Mouse (Mus musculus): ENCODE data around the gene Myo5c. TPM values are rescaled to one million over a fixed set of nuclear protein-coding genes. Genes with fewer than 3 reads are reported as not detected.

The Myo5c gene
- total and polyA plus RNA-seq, 3 experiments = 0.15 to 0.22 TPM; not detected in 1

DNA sequence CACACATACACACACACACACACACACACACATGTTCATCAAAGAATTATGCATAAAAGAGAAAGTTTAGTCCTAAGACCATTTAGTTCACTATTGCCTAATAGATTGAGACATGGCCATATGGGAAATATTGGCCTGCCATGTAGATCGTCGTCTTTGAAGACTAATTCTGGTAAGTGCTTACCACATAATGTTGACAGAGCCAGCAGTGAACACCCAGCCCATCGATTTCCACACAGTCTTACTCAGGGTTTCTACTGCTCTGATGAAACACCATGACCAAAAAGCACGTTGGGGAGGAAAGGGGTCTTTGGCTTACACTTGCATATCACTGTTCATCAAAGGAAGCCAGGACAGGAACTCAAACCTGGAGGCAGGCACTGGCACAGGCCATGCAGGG, 110.6 kb downstream of the Myo5c start:
- Histone ChIP-seq H3K4me3 (ENCODE audit: low read depth, low read length) (no peak overlapping the region), H3K9me3 (replicated peaks) (no peaks in the 10 kb centered on the region), H3K36me3 (replicated peaks) (no peaks in the 10 kb centered on the region), H3K27me3 (ENCODE audit: insufficient read depth, low read length) (peaks cover 13% of the 10 kb centered on the region), H3K4me1 (ENCODE audit: insufficient read depth, low read depth, low read length) (no peaks in the 10 kb centered on the region)
- no peak for ATAC-seq (ENCODE audit: extremely low read depth, insufficient number of reproducible peaks, low FRiP score, poor library complexity, severe bottlenecking)
- DNase-seq (ENCODE audit: low spot score) = no peak
- no peak for TF ChIP-seq GATA2 (IDR thresholded peaks at IDR 0.05; ENCODE audit: borderline replicate concordance, low read depth, low read length)

DNA sequence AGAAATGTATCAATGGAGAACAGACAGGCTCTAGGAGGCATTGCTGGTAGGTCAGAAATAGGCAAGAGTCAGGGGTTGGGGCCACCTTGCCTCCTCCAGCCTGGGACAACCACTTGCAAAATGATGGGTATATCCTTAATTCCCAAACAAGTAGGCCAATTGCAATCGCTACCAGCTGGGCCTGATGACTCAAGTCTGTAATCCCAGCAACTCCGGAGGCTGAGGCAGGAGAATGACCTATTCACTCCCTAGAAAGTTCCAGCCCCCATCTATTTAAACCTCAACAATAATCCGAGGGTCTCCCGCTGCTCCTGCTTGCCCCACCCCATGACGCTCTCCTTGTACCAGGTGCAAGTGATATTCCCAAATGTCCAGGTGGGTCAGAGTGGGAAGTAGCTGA, 115.6 kb downstream of the Myo5c start, which contains the start of gene Bcl2l10:
Bcl2l10 (plus strand) TSS at position 301 of the 400 bp plus-strand sequence.
- Histone ChIP-seq H3K27me3 (ENCODE audit: insufficient read depth, low read length) (peaks cover 30% of the 10 kb centered on the region), H3K36me3 (replicated peaks) (no peaks in the 10 kb centered on the region), H3K4me1 (ENCODE audit: insufficient read depth, low read depth, low read length) (no peaks in the 10 kb centered on the region), H3K4me3 (ENCODE audit: low read depth, low read length) (no peak within 1 kb of the TSS), H3K9me3 (replicated peaks) (no peaks in the 10 kb centered on the region)
- ATAC-seq (ENCODE audit: extremely low read depth, insufficient number of reproducible peaks, low FRiP score, poor library complexity, severe bottlenecking) = no peak
- no peak for DNase-seq (ENCODE audit: low spot score)
- no peak for TF ChIP-seq TAL1 (conservative IDR thresholded peaks at IDR 0.05; ENCODE audit: low read depth, low read length)
- no peak for TF ChIP-seq CTCF (IDR thresholded peaks at IDR 0.05; ENCODE audit: low read depth, low read length)
- no peak for TF ChIP-seq GATA1 (IDR thresholded peaks at IDR 0.05; ENCODE audit: borderline replicate concordance, low read length)
- no peak for TF ChIP-seq POLR2AphosphoS5 (IDR thresholded peaks at IDR 0.05; ENCODE audit: insufficient replicate concordance, low read depth, low read length)
- no peak for TF ChIP-seq GATA2 (IDR thresholded peaks at IDR 0.05; ENCODE audit: borderline replicate concordance, low read depth, low read length)

DNA sequence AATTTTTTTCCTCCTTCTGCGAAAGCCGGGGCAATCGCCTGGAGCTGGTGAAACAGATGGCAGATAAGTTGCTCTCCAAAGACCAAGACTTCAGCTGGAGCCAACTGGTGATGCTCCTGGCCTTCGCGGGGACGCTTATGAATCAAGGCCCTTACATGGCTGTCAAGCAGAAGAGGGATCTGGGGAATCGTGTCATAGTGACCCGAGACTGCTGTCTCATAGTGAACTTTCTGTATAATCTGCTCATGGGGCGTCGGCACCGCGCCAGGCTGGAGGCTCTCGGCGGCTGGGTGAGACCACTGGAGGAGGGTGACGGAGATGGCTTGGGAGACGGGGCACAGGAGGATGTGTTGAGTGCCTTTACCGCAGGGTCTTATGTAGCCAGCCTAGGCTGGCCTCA, 116.2 kb downstream of the Myo5c start:
- Histone ChIP-seq H3K4me3 (ENCODE audit: low read depth, low read length) (no peak overlapping the region), H3K4me1 (ENCODE audit: insufficient read depth, low read depth, low read length) (no peaks in the 10 kb centered on the region), H3K36me3 (replicated peaks) (no peaks in the 10 kb centered on the region), H3K9me3 (replicated peaks) (no peaks in the 10 kb centered on the region), H3K27me3 (ENCODE audit: insufficient read depth, low read length) (peaks cover 30% of the 10 kb centered on the region)
- ATAC-seq (ENCODE audit: extremely low read depth, insufficient number of reproducible peaks, low FRiP score, poor library complexity, severe bottlenecking) (no peak), DNase-seq (ENCODE audit: low spot score) (no peak)
- no peak for TF ChIP-seq CTCF (IDR thresholded peaks at IDR 0.05; ENCODE audit: low read depth, low read length)
- TF ChIP-seq TAL1 (conservative IDR thresholded peaks at IDR 0.05; ENCODE audit: low read depth, low read length) = no peak

DNA sequence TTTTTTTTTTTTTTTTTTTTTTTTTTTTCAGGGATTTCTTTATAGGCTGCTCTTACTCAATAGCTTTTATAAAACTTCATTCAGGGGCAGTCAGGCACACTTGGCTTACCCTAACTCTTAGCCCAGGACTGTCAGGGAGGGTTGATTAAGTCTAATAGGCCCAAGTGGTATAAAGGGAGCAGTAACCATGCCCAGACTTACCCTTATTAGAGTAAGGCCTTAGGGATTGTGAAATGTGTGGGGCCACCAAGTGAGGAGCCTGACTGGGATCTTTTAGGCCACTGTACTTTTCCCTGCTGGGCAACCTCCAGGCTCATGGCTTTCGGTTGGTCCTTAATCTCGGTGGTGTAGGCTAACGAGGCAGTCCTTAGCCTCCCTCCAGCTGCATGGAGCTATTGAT, 116.8 kb downstream of the Myo5c start:
- no peak overlapping the region for H3K4me3 ChIP-seq (ENCODE audit: low read depth, low read length)
- TF ChIP-seq GATA1 (IDR thresholded peaks at IDR 0.05; ENCODE audit: borderline replicate concordance, low read length) = no peak
- TF ChIP-seq CTCF (IDR thresholded peaks at IDR 0.05; ENCODE audit: low read depth, low read length) = no peak
- no peak for TF ChIP-seq POLR2AphosphoS5 (IDR thresholded peaks at IDR 0.05; ENCODE audit: insufficient replicate concordance, low read depth, low read length)
- no peak for TF ChIP-seq GATA2 (IDR thresholded peaks at IDR 0.05; ENCODE audit: borderline replicate concordance, low read depth, low read length)
- TF ChIP-seq TAL1 (conservative IDR thresholded peaks at IDR 0.05; ENCODE audit: low read depth, low read length) = no peak
- ATAC-seq (ENCODE audit: extremely low read depth, insufficient number of reproducible peaks, low FRiP score, poor library complexity, severe bottlenecking) = no peak

DNA sequence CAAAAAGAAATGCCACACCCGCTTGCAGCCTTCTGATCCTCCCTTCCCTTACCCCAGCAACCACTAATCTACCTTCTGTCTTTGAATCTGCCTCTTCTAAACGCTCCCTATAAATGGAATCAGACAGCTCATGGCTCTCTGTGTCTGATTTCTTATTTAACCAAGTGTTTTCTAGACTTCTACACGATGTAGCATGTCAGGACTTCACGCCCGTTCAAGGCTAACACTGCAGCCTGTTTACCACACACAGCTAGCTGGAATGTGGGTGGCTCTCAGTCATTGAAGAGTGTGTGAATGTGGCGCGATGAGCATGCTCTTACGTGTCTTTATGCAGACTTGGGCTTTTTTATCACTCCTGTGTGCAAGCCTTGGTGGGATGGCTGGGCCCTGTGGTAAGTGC, 121.3 kb downstream of the Myo5c start:
- H3K4me1 ChIP-seq (ENCODE audit: insufficient read depth, low read depth, low read length) = no peaks in the 10 kb centered on the region
- DNase-seq (ENCODE audit: low spot score) (no peak), ATAC-seq (ENCODE audit: extremely low read depth, insufficient number of reproducible peaks, low FRiP score, poor library complexity, severe bottlenecking) (no peak)
- H3K27me3 ChIP-seq (ENCODE audit: insufficient read depth, low read length) = peaks cover 28% of the 10 kb centered on the region; the same call in 1 of the 2 replicates
- no peak overlapping the region for H3K4me3 ChIP-seq (ENCODE audit: low read depth, low read length)
- TF ChIP-seq GATA1 (IDR thresholded peaks at IDR 0.05; ENCODE audit: borderline replicate concordance, low read length) (no peak), TAL1 (conservative IDR thresholded peaks at IDR 0.05; ENCODE audit: low read depth, low read length) (no peak), GATA2 (IDR thresholded peaks at IDR 0.05; ENCODE audit: borderline replicate concordance, low read depth, low read length) (no peak), POLR2AphosphoS5 (IDR thresholded peaks at IDR 0.05; ENCODE audit: insufficient replicate concordance, low read depth, low read length) (no peak), CTCF (IDR thresholded peaks at IDR 0.05; ENCODE audit: low read depth, low read length) (no peak)
- no peaks in the 10 kb centered on the region for H3K9me3 ChIP-seq (replicated peaks)
- no peaks in the 10 kb centered on the region for H3K36me3 ChIP-seq (replicated peaks)

More for the DNA sequence above, 116.8 kb downstream of the Myo5c start:
- Histone ChIP-seq H3K36me3 (replicated peaks) (no peaks in the 10 kb centered on the region), H3K27me3 (ENCODE audit: insufficient read depth, low read length) (peaks cover 31% of the 10 kb centered on the region), H3K9me3 (replicated peaks) (no peaks in the 10 kb centered on the region), H3K4me1 (ENCODE audit: insufficient read depth, low read depth, low read length) (no peaks in the 10 kb centered on the region)
- no peak for DNase-seq (ENCODE audit: low spot score)

Other genes starting within 250 kb of the Myo5c start
- 76.8 and 89.7 TPM in 2 replicates for gene Arpp19, start 194.4 kb upstream of the Myo5c start, total RNA-seq (2014; fragmentation: Nextera tagmentation)
- 205 and 219 TPM in 2 replicates for gene Arpp19, start 194.4 kb upstream of the Myo5c start, total RNA-seq (2017)
- gene Arpp19, start 194.4 kb upstream of the Myo5c start, polyA plus RNA-seq (2012) = 64.4 and 71.2 TPM in 2 replicates
- 39.2 and 43.1 TPM in 2 replicates for gene Myo5a, start 161.0 kb upstream of the Myo5c start, total RNA-seq (2014; fragmentation: Nextera tagmentation)
- gene Myo5a, start 161.0 kb upstream of the Myo5c start, total RNA-seq (2017) = 42.1 and 50.8 TPM in 2 replicates
- gene Myo5a, start 161.0 kb upstream of the Myo5c start, polyA plus RNA-seq (2012) = 5.7 and 14.0 TPM in 2 replicates
- gene Gnb5, start 74.3 kb downstream of the Myo5c start, total RNA-seq (2014; fragmentation: Nextera tagmentation) = not detected in 2 replicates
- 0.17 and 0.66 TPM in 2 replicates for gene Gnb5, start 74.3 kb downstream of the Myo5c start, total RNA-seq (2017)
- not detected in 2 replicates for gene Gnb5, start 74.3 kb downstream of the Myo5c start, polyA plus RNA-seq (2012)
- not detected in 2 replicates for gene Bcl2l10, start 115.7 kb downstream of the Myo5c start, total RNA-seq (2014; fragmentation: Nextera tagmentation)
- gene Bcl2l10, start 115.7 kb downstream of the Myo5c start, total RNA-seq (2017) = 0.12 and 0.33 TPM in 2 replicates
- gene Bcl2l10, start 115.7 kb downstream of the Myo5c start, polyA plus RNA-seq (2012) = not detected in 2 replicates
- 49.2 and 57.6 TPM in 2 replicates for gene Mapk6, start 178.0 kb downstream of the Myo5c start, total RNA-seq (2014; fragmentation: Nextera tagmentation)
- 45.2 and 49.2 TPM in 2 replicates for gene Mapk6, start 178.0 kb downstream of the Myo5c start, total RNA-seq (2017)
- gene Mapk6, start 178.0 kb downstream of the Myo5c start, polyA plus RNA-seq (2012) = 6.2 and 7.6 TPM in 2 replicates
- gene Leo1, start 209.5 kb downstream of the Myo5c start, total RNA-seq (2014; fragmentation: Nextera tagmentation) = 21.1 and 29.5 TPM in 2 replicates
- gene Leo1, start 209.5 kb downstream of the Myo5c start, total RNA-seq (2017) = 38.0 and 48.3 TPM in 2 replicates
- gene Leo1, start 209.5 kb downstream of the Myo5c start, polyA plus RNA-seq (2012) = 12.1 and 14.4 TPM in 2 replicates